Mouse (Mus musculus) left cerebral cortex, postnatal 36 days (tissue): ENCODE measurements around the gene Unc5a. TPM values are rescaled to one million over a fixed set of nuclear protein-coding genes. Genes with fewer than 3 reads are reported as not detected.

ENCODE experiments used
- DNase-seq, 2 experiments: peaks; one replicate each; pipeline ENCODE4 v3.0.0; 2021 to 2022; ENCODE audit warnings: low spot score in 2 of 2, mixed read lengths in 1 of 2
- intact Hi-C: fragments of 180-260 bp; cut with DNase I; formaldehyde crosslinking; loops from one replicate; pipeline ENCODE4 v1.15.1; 2025
- total RNA-seq, 2 experiments: library from RNA; stranded (reverse); gene quantifications; 2 replicates each; pipeline ENCODE4 v1.2.3; 2021

Unc5a gene
- total RNA-seq: 100 to 1,000 TPM in 1 of 2 experiments, 10 to 100 TPM in 1; 96.3 to 101 TPM

DNA sequence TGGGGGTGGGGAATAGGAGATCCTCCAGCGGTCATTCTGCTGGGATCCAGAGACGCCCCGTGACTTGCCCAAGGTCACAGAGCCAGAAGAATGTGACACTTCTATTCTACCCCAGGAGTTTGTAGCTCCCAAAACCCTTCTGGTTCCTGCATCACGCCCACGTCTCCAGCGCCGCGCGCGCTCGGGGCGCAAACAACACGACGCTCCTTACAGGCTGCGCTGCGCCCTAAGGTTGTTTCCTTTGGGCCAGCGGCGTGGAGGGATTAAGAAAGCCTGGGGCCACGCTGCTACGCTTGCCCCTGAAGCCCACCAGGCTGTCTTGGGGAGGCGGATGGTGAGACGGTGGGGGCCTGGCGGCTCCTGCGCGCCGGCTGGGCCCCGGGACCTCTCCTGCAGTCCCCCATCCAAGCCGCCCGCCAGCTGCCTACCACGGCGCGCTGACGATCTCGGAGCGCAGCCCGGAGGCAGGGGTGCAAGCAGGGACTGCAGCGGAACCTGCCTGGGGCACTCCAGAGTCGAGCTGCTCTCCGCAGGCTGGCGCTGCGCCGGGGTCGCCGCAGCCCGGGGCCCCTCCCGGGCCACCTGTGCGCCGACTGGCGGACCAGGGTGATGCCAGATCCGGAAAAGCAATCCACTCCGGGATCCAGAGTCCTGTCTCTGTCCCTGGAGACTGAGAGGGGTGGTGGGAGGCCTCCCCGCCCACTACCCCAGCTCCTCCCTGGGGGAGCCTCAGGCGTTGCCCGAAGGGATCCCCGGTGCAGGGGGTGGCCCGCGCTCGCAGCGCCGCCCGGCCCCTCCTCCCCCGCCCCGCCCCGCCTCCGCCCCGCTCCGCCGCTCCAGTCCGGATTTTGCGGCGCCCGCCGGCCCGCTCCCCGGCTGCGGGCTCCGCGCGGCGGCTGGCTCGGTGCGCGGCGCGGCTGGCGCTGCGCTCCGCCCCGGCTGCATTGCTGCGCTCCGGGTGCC, at the start of gene Unc5a:
Unc5a (plus strand) TSS at position 881 of the 963 bp plus-strand sequence.
- peak; percentile 82 to 87 for DNase-seq
- intact Hi-C loops: loop anchor here (1.0 to 5.0 kb wide), 4 partner anchors 51 to 152 kb away; no protein-coding TSS in a partner anchor

DNA sequence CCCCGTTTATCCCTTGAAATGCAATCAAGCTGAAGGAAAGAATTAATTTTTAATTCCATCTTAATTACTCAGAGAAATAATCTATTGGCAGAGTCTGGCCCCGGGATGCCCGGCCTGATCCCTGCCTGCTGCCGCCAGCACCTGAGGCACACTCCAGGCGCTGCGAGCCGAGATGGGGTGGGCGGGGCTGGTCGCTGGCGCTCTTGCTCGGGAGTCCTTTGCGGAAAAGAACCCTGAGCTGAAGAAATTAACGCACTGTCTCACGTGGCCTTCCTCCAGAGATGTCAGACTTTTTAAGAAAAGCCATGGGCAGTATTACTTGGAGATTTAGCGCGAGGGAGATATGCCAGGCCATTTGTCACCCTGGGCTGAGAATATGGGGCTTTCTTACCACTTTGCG, 37.2 kb upstream of the Unc5a start:
- intact Hi-C loops: no loop called here
- no peak for DNase-seq

DNA sequence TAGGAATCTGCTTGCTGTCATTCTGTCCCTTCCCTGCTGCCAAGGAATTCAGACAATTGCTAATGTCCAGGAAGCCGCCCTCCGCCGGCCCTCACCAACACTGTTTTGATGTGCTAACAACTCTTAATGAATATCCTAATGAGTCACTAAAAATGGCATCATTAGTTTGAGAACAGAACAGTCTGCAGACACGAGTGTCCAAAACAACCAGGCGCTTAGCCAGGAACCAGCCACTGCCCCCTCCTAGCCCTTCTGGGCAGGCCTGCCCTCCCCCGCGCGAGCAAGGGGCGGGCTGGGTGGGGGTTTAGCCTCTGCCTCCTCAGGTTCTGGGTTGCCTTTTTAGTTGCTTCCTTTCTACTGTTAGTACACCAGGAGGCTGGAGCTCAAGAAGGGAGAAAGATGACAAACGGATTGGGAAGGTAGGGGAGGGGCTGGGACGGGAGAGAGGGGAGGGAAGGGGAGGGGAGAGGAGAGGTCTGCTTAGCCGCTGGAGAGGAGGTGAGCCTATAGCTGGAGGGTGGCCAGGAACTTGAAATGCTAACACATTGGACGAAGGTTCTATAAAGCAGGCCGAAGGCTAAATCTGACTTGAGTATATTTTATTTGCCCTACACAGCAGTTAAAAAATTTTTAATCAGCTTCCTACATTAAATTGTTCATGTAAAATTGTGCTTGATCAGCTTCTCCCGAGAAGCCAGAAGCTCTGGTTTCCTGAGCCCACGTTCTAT, 36.2 kb upstream of the Unc5a start:
- intact Hi-C loops: no loop called here
- DNase-seq: no peak

DNA sequence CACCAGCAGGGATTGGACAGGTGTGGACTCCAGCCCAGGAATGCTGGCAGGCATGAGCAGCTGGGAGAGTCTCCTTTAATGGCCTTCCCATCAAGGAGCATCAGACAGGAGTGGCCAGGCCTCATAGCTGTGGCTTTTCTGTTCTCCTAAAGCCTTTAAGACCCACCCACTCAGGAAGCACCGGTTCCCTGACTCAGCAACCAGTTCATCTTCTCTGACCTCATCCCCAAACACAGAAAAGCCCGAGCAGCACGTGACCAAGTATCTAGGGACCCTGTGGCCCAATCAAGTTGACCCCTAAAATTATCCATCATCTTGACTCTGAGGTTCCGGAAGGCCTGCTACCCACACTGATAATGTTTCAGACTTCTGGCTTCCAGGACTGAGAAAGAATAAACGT, 32.6 kb upstream of the Unc5a start:
- no peak for DNase-seq
- intact Hi-C loops: no loop called here

DNA sequence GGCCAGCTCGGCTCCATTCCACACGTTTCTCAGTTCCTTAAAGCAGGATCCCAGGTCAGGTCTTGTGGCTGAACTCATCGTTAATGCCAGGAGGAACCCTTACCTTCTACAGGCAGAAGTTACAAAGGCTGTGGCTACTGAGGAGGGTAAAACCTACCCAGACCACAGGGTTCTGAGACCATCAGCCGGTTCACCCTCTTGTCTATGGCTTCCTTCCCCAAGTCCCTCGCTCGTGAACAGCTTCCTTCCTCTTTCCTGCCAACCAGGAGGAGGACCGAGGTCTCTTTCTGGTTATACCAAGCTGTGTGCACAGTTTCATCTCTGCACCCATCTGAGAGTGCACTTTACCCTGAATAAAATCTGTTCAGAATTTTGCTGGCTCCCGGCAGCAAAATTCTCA, 30.3 kb upstream of the Unc5a start:
- intact Hi-C loops: no loop called here

DNA sequence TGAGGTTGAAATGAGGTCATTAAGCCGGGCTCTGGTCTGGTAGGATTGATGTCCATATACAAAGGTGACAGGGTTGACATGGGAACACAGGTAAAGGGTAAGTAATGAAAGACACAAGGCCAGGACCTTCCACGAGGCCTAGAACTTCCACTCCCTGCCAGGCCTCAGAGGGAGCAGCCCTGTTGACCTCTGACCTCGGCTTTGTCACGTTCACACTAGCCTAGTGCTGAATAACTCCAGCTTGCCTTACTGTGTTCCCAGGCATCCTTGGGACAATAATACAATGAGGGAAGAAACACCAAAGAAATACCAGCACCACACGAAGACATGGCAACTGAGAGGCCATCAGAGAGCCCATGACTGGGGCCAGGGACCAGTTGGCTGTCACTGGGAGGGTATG, 29.5 kb upstream of the Unc5a start:
- intact Hi-C loops: no loop called here

More for the DNA sequence above, 30.3 kb upstream of the Unc5a start:
- no peak for DNase-seq

DNA sequence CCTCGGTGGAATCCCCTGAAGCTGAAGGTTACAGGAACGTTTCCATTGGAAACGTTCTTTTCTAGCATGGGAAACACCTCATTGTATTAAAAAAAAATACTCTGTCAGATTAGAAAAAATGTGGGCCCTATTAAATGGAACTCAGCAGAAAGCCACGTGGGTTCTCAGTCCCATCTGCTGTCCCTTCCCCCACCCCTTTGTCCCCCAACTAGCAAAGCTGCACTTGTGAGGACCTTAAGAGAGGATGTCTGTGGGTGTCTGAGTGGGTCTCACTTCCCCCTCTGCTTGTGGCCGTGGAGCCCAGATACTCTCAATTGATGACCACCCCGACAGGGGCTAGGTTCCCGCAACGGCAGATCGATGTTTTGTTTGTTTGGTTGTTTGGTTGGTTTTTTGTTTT, 27.5 kb upstream of the Unc5a start:
- DNase-seq: no peak
- intact Hi-C loops: no loop called here

More for the DNA sequence above, 29.5 kb upstream of the Unc5a start:
- no peak for DNase-seq

DNA sequence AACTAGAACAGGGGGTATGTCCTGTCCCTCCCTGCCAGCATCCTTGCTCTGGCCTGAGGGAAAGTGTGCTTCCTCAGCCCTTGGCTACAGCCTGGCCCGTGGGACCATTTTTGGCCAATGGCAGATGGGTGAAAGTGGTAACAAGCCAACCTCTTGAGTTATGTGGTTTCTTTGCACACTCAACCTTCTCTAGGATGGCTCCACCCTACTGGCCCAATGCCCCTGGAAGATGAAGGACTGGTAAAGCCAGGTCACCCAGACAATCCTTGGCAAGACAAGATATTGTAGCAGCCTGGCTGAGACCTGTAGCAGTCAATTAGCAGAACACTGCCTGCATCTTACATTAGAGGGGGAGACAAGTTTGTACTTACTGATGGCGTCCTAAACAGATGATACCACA, 25.5 kb upstream of the Unc5a start:
- DNase-seq: no peak
- intact Hi-C loops: no loop called here

DNA sequence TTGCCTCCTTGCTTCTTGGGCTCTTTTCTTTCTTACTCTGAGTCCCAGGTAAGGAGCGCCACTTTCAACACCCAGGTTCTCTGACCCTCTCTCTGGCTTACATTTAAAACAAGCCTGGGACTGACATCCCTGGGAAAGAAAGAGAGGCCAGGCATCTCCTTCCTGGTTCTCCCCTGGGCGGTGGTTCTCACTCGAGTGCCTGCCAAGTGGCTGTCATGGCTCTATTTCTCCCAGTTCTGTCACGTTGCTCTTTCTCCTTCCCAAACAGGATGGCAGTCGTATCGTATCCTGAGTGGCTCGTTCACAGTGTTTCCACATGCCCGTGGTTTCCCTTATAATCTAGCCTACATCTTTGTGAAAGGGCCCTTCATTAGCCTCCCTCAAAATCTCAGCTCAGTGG, 23.7 kb upstream of the Unc5a start:
- intact Hi-C loops: no loop called here
- DNase-seq: no peak

DNA sequence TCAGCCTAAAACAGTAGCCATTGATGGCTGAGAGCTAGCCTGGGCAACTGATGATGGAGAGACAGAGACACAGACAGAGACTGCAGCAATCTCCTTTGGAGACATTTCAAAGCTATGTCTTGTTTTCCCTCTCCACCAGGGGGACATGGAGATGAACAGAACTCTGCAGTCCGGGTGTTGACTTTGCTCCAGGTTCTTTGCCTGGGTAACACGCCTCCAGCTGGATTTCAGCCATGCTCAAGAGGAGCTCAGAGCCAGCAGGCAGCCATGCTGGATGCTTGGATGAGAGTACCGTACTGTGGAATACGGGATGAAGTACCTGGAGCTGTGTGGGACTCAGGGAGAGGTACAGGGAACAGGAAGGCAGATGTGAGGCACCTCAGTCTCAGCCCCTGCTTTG, 22.6 kb upstream of the Unc5a start:
- intact Hi-C loops: no loop called here
- no peak for DNase-seq

DNA sequence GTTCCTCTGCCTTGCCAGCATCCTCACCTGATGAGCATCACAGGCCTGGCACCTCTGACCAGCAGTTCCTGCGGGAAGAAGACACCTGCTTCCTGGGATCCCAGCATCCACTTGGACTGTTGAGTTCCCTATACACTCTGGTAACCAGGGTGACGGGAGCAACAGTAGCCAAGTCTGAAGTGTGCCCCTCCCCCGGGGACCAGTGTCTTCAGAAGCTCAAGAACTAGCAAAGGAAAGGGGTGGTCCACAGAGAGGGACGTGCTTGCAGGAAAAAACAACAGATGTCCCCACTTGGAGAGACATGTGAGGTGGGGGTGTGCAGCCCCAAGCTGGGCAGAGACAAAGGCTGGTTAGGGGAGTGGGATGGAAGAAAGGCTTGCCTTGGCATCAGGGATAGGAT, 19.1 kb upstream of the Unc5a start:
- DNase-seq: no peak
- intact Hi-C loops: no loop called here

DNA sequence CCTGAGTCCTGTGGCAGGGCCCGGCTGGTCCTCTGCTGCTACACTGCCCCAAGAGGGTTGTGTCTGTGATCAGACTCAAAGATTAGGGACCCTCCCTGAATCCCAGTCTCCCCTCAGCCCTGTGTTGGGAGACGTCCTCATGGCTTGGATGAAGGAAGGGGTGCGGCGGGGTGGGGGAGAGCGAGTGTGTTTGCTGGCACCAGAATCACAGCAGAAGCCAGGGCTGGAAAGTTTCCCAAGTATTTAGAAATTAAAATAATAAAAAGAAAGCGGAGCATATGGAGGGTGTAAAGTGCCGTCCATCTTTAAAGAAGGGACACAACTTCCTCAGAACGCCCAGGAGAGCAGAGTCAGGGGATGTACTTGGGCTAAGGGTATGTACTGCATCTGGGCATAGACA, 14.3 kb upstream of the Unc5a start:
- intact Hi-C loops: no loop called here
- DNase-seq: no peak

DNA sequence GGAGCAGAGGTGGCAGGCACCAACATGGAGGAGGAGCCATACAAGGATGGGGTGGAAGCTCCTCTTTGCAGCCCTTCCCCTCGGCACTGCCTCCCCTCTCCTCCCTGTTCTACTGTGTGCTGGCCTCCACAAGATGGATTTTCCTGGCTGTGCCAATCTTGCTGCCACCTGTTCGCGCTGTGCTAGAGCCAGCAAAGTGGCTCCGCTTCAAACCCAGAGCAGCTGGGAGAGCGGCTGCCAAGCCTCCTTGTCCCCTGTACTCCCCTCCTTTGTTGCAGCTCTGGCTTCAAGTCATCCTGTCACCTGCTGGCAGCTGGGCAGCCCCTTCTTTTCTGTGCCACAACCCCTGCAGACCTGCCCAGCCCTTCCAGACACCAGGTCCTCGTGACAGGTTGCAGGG, 13.0 kb upstream of the Unc5a start:
- intact Hi-C loops: no loop called here
- peak; percentile 64 to 65 for DNase-seq

DNA sequence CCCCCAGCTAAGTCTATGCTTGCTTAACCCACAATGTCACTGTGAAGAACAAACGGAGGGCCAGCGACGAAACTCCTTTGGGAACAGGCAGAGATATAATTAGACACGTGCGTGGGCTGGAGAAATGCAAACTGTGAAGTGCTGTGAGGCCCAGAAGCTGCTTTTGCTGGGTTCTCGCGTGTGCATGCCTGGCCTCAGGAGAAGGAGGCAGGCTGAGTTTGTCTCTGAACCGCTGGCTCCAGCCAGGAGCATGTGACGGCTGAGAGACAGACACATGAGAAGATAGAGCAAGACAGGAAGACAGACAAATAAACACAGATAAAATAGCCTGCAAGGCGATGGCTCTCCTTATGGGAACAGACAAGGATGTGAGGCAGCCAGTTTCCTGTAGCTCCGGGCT, 11.3 kb upstream of the Unc5a start:
- intact Hi-C loops: no loop called here
- peak; percentile 77 to 78 for DNase-seq

DNA sequence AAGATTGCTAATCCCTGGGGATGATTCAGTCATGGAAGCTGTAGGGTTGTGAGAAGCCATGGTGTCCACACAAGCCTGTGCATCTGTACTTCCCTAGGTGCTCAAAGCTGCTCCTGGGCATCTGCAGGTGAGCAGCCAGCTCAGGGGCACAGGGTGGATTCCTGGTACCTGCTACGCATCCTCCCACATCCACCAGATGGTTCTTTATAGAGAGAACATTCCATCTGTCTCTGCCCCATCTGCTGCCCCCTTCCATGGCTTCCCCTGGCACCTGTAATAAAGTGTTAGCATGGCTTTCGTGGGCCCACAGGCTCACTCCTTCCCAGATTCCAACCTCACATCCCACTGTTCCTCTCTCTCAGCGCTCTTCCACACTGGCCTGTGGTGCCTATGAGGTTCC, 10.7 kb upstream of the Unc5a start:
- DNase-seq: no peak
- intact Hi-C loops: no loop called here

DNA sequence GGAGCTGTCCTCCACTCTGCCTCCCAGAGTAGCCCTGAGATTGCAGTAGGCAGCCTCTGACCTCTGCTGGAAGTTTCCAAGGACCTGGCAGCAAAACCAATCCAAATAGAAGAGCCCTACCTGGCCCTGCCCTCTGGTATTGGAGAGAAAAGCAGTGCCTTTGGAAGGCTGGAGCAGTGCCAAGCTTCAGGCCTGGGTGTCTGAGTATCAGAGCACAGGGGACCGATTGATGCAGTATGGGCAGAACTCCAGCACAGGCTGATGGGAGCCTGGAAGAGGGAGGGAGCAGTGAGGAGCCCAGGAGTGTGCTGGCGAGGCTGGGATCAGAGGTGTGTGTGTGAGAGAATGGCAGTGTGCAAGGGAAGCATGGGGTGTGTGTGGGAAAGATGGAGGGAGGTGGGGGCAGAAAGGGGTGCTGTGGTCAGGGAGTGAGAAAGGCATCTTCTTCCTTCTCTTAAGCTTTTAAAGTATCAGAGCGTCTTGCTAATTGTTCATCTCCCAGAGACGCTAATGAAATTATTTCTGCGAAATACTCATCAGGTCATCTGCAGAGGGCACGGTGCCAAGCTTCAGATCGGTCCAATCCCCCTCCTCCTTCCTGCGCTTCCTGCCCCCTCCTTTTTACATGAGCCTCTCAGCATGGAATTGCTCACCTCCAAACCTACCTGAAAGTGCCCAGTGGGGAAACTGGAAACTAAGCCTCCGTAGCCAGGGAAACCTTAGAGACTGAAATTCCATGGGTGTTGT, 4.6 kb upstream of the Unc5a start:
- intact Hi-C loops: loop anchor here (5.0 kb wide), 2 partner anchors 132 to 147 kb away; no protein-coding TSS in a partner anchor
- DNase-seq: no peak

DNA sequence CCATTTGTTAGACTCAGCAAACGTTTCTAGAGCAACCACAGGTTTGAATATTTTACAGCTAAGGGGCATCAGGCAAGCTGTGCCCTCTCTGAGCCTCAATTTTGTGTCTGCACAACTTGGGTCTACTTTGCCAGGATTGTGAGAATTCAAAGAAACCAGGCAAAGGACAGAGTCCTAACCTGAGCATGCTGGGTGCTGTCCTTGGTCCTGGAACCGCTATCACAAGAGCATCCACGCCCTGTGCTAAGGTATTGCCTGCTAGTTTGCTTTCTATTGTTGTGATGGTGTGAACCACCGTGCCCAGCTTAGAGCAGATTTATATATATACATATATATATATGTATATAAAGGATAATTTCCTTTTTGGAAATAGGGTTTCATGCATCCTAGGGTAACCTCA, 3.9 kb upstream of the Unc5a start:
- DNase-seq: no peak
- intact Hi-C loops: loop anchor here (5.0 kb wide), 2 partner anchors 133 to 148 kb away; no protein-coding TSS in a partner anchor

DNA sequence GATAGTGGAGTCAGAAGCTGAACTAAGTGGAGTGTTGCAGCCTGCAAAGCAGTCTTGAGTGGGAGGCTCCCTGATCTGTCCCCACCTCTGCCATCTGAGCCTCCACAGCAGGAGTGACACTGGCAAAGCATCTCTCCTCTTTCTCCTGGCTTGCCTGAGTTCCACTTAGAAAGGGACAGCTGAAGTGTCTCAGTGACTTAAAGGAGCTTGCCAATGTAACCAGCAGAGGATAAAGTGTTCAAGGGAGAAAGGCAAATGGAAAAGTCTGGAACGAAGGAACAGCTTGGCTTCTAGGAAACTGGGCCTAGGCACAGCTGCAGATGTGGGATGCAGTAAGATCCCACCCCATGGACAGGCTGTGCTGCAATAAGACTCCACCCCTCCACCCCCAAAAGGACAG, 2.8 kb upstream of the Unc5a start:
- intact Hi-C loops: loop anchor here (5.0 kb wide), 2 partner anchors 134 to 149 kb away; no protein-coding TSS in a partner anchor
- DNase-seq: no peak

DNA sequence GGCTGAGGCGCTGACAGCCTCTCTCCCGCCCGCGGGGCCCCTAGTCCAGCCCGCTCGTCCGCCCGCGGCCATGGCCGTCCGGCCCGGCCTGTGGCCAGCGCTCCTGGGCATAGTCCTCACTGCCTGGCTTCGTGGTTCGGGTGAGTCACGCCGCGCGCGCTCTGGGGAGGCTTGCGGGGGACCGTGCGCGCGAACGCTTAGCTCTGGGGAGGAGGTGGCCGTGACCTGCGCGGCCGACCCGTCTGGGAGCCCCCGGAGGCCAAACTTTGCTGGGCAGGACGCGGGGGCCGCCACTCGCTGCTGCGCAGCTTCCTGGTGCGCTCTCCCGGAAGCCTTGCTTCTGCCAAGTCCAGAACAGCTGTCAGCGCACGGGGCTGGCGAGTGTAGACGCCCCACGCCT, 381 bp downstream of the Unc5a start:
- intact Hi-C loops: loop anchor here (1.0 to 5.0 kb wide), 4 partner anchors 51 to 152 kb away; no protein-coding TSS in a partner anchor
- DNase-seq: peak; percentile 68 to 78

DNA sequence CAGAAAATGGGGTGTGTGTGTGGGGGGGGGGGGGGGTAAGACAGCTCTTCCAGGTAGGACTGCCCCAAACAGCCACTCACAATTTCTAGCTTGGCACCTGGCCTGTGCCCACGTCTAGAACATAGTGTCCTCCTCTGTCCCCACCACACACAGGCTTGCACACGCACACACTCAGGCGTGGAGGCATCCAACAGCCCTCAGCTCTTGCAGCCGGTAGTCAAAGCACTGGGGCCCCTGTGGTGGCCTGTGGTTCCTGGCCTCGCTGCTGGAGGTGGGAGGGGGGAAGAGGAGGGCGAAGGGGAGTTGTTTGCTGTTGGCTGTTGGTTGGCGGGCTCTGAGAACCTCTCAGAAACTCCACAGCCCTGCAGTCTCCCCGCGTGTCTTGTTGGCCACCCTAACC, 920 bp downstream of the Unc5a start:
- peak; percentile 41 to 64 for DNase-seq
- intact Hi-C loops: no loop called here
